Mouse (Mus musculus) cortical plate, adult 2 months (tissue): ENCODE data around the gene Usp20. TPM values are rescaled to one million over a fixed set of nuclear protein-coding genes. Genes with fewer than 3 reads are reported as not detected.

Experiments
- H3K27ac ChIP-seq: fragments of 200-500 bp; 2 replicates; pipeline ENCODE4 v1.5.1; 2012; ENCODE audit warnings: low read length, control low read depth, inconsistent platforms; ENCODE audit not compliant: insufficient read depth
- H3K4me1 ChIP-seq: fragments of 200-500 bp; 2 replicates; pipeline ENCODE4 v1.6.1; 2011; ENCODE audit warnings: low read length; ENCODE audit not compliant: control insufficient read depth, insufficient read depth
- H3K4me3 ChIP-seq: fragments of 200-500 bp; 2 replicates; pipeline ENCODE4 v1.5.1; 2011; ENCODE audit warnings: mild to moderate bottlenecking, low read length, control low read depth; ENCODE audit not compliant: insufficient read depth
- CTCF ChIP-seq: fragments of 200-500 bp; IDR thresholded peaks from 2 replicates; pipeline ENCODE4 v1.5.1; 2011; ENCODE audit warnings: mild to moderate bottlenecking, control low read depth, low read length; ENCODE audit not compliant: insufficient read depth; ENCODE audit errors: extremely low read depth
- POLR2A ChIP-seq: fragments of 200-500 bp; IDR thresholded peaks from 2 replicates; pipeline ENCODE4 v1.6.1; 2011; ENCODE audit warnings: mild to moderate bottlenecking, low read length, control low read depth; ENCODE audit not compliant: insufficient read depth; ENCODE audit errors: extremely low read depth
- polyA plus RNA-seq: library from polyadenylated mRNA; depleted of rRNA; stranded (reverse); fragments of >200 nt; gene quantifications from 2 replicates; pipeline ENCODE4 v1.2.3, GENCODE M21; 2012

The Usp20 gene
- polyA plus RNA-seq, 1 experiment: 53.1 TPM

DNA sequence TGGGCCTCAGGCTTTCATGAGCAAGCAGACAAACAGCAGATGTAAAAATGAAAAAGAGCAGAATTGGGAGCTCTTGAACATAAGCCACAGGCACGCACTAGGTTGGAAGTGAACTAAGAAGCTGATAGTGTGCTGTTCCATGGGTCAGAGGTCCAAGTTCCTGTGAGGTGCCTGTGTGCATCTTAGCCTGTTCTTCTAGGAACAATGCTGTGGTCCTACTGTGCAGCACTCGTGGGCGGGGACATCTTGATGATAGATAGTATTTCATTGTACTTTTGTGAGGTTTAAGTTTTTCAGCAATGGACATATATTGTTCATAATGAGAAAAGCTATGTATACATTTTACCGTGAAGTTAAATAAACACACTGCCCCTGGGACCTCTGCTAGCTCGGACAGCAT, 25.1 kb downstream of the Usp20 start:
- Histone ChIP-seq H3K27ac (no peak overlapping the region), H3K4me3 (no peak overlapping the region), H3K4me1 (no peaks in the 10 kb centered on the region)
- TF ChIP-seq CTCF: no peak
- no peak for TF ChIP-seq POLR2A

DNA sequence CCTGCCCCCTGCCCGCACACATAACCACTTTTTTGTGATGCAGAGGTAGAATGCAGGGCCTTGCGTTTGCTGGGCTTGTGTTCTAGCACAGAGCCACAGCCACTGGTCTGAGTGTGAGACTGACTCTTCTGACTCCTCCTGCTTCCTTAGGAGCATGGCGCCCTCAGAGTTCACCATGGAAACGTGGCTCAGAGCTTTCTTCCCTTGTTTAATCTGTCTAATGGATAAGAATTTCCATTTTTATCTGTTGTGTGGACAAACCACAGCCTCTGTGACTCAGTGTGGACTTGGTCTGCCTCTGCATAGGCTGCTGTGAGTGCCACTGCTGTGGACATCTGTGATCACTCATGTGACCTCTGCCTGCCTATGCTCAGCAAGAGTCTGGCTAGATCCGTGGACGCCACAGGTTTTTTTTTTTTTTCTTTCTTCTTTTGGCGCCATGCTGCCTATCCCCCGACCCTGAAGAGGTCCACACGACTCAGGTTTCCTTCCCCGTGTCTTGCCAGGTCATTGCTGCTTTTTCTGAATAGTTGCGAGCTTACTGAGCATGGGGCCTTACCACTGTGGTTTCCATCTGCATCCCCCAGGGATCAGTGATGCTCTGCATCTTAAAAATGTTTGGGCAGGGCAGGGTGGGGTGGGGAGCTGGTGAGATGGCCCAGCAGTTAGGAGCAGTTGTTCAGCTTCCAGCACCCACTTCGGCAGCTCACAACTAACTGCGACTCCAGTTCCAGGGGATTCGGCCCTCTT, 31.5 kb downstream of the Usp20 start:
- H3K27ac ChIP-seq: no peak overlapping the region
- no peaks in the 10 kb centered on the region for H3K4me1 ChIP-seq
- TF ChIP-seq POLR2A (no peak), CTCF (no peak)
- no peak overlapping the region for H3K4me3 ChIP-seq

DNA sequence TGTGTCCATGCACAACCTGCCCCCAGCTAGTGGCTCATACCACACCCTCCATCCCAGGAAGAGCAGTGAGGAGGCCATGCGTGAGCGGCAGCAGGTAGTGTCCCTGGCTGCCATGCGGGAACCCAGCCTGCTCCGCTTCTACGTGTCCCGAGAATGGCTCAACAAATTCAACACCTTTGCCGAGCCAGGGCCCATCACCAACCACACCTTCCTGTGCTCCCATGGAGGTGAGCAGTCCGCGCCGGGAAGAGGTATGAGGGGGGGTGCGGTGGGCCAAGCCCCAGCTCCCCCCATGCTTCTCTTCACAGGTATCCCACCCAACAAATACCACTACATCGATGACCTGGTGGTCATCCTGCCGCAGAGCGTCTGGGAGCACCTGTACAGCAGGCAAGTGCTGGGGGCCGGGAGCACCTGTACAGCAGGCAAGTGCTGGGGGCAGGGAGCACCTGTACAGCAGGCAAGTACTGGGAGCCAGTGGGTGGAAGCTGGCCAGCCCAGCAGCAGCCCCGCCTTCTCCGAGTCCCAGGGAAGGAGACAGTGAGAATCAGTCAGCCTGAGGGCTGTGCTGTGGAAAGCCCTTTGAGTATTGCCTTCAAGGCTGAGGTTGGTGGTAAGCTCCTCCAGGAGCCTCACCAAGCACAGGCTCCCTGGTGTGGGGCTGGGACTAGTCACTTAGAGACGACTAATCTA, 35.7 kb downstream of the Usp20 start:
- H3K4me3 ChIP-seq: no peak overlapping the region
- no peak overlapping the region for H3K27ac ChIP-seq
- TF ChIP-seq CTCF (no peak), POLR2A (no peak)
- no peaks in the 10 kb centered on the region for H3K4me1 ChIP-seq

DNA sequence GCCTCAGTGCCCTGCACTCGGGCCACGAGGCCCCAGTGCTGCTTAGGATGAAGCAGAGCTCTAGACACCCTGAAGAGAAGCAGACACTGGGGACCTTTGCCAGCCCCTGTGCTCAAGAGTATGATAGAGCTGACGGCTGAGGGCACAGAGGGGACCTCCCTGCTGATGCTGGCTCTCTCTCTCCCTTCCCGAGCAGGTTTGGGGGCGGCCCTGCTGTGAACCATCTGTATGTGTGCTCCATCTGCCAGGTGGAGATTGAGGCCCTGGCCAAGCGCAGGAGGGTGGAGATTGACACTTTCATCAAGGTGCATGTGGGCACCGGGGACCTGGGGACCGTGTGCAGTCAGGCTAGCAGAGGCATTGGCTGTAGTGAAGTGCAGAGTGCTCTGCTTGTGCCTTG, 36.4 kb downstream of the Usp20 start:
- no peaks in the 10 kb centered on the region for H3K4me1 ChIP-seq
- no peak overlapping the region for H3K27ac ChIP-seq
- H3K4me3 ChIP-seq: no peak overlapping the region
- TF ChIP-seq CTCF (no peak), POLR2A (no peak)

DNA sequence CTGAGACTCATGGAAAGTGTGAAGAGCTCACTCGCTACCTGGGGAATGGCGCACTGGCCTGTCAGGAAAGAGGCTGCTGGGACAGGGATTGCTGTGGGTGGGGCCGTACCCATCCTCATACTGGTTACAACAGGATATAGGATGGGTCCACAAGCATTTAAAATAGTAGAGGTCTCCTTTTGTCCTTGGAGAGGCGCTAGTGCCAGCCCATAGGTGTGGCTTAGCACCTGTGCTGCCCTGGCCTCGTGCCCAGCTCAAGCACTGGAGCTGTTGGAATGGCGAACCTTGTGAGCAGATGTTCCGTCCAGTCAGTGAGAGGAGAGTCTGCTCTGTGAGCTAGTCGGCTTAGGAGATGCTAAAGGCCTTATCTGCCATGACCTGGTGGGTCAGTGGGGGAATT, 36.9 kb downstream of the Usp20 start:
- Histone ChIP-seq H3K4me3 (no peak overlapping the region), H3K27ac (no peak overlapping the region), H3K4me1 (no peaks in the 10 kb centered on the region)
- TF ChIP-seq CTCF: no peak
- no peak for TF ChIP-seq POLR2A

DNA sequence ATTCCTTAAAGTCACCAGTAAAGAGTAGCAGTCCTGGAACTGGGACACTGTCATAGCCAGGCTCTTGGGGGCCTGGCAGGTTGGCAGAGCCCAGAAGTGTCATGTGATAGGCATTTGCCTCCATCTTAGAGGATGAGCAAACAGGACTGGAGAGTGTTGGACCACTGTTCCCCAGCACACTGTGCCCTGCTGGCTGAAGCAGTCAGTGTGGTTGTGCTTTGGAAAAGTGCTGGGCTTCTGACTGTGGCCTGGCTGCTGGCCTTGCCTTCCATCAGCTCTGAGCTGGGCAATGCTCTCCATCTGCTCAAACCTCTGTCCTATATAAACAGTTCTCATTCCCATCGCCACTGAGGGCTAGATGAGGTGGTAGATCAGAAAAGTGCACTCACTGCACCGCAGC, 38.1 kb downstream of the Usp20 start:
- Histone ChIP-seq H3K27ac (no peak overlapping the region), H3K4me1 (no peaks in the 10 kb centered on the region), H3K4me3 (no peak overlapping the region)
- TF ChIP-seq CTCF: no peak
- no peak for TF ChIP-seq POLR2A

DNA sequence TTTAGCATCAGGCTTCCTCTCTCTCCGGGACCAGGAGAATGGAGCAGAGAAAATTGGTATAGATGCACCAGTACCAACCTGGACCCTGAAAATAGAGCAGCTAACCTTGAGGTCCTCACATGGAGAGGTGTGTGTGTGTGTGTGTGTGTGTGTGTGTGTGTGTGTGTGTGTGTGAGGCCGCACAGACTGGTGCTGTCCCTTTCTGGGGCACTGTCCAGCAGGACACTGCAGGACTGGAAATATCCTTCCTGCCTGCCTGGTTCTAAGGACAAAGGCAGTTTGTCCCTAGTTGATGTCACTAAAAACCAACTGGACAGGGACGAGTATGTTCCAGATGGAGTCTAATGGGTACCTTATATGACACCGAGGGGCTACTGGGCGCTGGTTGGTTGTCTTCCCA, 41.9 kb downstream of the Usp20 start:
- Histone ChIP-seq H3K4me1 (no peaks in the 10 kb centered on the region), H3K4me3 (no peak overlapping the region), H3K27ac (no peak overlapping the region)
- TF ChIP-seq CTCF (no peak), POLR2A (no peak)

DNA sequence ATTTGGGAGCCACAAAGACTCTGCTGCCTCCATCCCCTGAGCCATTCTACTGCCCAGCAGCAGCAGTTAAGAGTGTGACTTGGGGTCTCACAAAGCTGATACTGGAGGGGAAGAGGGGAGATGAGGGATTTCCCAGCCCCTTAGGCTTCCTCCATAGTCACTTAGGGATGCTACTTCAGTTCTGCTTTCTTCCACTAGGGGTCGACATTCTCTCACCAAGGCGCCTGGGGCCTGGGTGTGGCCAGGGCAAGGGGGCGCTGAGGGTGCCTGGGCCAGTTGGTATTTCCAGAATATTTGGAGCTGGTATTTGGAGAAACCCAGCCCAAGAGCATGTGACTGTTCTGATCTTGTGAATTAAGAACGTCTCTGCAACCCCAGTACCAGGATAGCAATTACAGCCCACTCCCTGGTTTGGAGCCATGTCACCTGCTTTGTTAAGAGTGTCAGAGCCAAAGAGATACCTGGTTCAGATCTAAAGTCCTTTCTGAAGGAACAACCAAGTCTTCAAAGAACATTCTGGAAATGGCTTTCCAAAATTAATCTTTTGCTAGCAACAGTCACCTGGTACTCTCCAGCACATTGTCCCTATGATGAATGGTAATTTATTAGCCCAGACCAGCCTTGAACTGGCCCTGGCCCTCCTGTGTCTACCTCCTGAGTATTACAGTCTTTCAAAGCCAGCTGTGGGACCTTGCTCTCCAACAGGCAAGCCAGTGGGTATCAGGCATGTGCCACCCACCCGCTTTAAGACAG, 42.7 kb downstream of the Usp20 start:
- H3K27ac ChIP-seq: no peak overlapping the region
- no peaks in the 10 kb centered on the region for H3K4me1 ChIP-seq
- no peak overlapping the region for H3K4me3 ChIP-seq
- TF ChIP-seq CTCF (peak; percentile 82), POLR2A (no peak)

DNA sequence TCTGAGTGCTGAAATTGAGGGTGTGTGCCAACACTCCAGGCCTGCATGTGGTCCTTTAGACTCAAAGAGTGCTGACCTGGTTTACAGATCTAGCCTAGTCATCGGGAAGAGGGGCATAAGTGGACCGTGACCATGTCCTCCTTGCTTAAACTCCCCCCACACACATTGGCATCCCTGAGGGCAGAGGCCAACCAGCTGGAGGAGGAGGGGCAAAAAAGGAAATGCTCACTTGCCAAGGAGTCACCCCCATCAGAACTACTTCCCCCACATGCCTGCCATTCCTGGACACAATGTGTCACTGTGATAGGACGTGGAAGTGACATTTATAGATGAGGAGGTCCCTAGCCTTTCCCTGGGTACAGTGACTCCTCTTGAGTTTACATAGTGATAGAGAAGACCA, 43.4 kb downstream of the Usp20 start:
- TF ChIP-seq POLR2A: no peak
- no peak for TF ChIP-seq CTCF
- H3K27ac ChIP-seq: no peak overlapping the region

More for the DNA sequence above, 43.4 kb downstream of the Usp20 start:
- Histone ChIP-seq H3K4me1 (no peaks in the 10 kb centered on the region), H3K4me3 (no peak overlapping the region)
